In the genomic region with DNA sequence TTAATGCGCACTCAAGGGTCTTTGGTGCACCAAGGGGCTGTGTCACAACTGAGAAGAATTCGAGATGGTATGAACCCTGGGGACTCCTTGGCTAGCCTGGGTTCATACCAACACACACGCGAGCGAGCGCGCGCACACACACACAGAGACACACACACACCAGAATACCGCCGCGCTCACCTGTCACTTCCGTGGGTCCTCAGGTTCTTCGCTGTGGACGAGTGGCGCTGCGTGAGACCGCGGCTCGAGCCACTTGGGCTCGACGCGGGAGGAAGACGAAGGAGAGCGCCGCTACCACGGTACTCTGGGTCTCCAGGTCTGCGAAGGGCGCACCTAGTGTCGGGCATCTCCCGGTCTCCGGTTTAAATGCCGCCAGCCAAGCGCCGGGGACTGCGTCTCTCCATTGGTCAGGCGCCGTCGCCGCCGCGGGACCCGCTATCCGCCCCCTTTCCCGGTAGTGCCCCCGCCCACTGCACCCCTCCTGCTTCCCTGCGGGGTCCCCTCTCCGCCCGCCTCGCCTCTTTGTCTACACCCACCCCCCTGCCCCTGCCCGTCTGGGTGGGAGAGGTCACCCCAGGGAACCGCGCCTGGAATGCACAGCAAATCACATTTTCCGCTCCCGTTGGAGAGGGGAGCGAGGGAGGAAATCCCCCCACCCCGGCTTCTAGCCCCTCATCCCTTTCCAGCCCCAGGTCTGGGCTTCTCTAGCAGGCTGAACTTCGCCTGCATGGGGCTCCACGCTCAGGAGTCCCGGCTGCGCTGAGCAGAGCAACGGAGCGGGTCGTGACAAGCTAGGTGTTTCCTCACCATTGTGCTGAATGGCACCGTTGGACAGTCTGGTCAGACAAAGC, we compare ENCODE assay signal across 7 mouse cellular contexts. TPM values are rescaled to one million over a fixed set of nuclear protein-coding genes. Genes with fewer than 3 reads are reported as not detected.
A peak's percentile ranks its signal among the peaks of the same experiment; 100 is the strongest.
DNase-seq lines count a peak whose midpoint lies in the region; ATAC-seq and TF ChIP-seq lines count a peak whose summit lies in the region.

Gene Grem1, minus strand, starts transcription at position 336 of the 851 bp plus-strand sequence.

- H3K36me3 ChIP-seq in lung, embryonic 14.5 days (ENCODE audit: insufficient read depth): no peaks in the 10 kb centered on the region
- H3K36me3 ChIP-seq in heart, embryonic 14.5 days (ENCODE audit: control insufficient read depth, insufficient read depth, low read length): no peaks in the 10 kb centered on the region
- H3K36me3 ChIP-seq in liver, embryonic 15.5 days (replicated peaks): no peaks in the 10 kb centered on the region
- no peaks in the 10 kb centered on the region for H3K36me3 ChIP-seq in stomach, postnatal 0 days (ENCODE audit: control insufficient read depth, insufficient read depth, low read length)

- H3K4me2 ChIP-seq in lung, embryonic 14.5 days: peak within 1 kb of the TSS; percentile 89
- peak within 1 kb of the TSS; percentile 94 for H3K4me2 ChIP-seq in heart, embryonic 14.5 days (ENCODE audit: low read length)
- H3K4me2 ChIP-seq in liver, embryonic 15.5 days: peak within 1 kb of the TSS; percentile 46
- H3K4me2 ChIP-seq in stomach, postnatal 0 days (replicated peaks; ENCODE audit: low read depth): peak within 1 kb of the TSS; percentile 67

- TF ChIP-seq CTCF in lung, embryonic 14.5 days (IDR thresholded peaks at IDR 0.05; ENCODE audit: low read depth): no peak
- no peak for TF ChIP-seq CTCF in stomach, postnatal 0 days (IDR thresholded peaks at IDR 0.05; ENCODE audit: low read depth)

- peaks cover 44% of the 10 kb centered on the region for H3K27me3 ChIP-seq in lung, embryonic 14.5 days (ENCODE audit: insufficient read depth, low read length)
- H3K27me3 ChIP-seq in heart, embryonic 14.5 days (ENCODE audit: control insufficient read depth, insufficient read depth, low read length): peaks cover 58% of the 10 kb centered on the region
- peaks cover 44% of the 10 kb centered on the region for H3K27me3 ChIP-seq in liver, embryonic 15.5 days
- no peaks in the 10 kb centered on the region; the same call in 1 of the 2 replicates for H3K27me3 ChIP-seq in stomach, postnatal 0 days (ENCODE audit: control insufficient read depth, insufficient read depth, low read length)

- peaks cover 7% of the 10 kb centered on the region; the same call in 1 of the 2 replicates for H3K4me1 ChIP-seq in lung, embryonic 14.5 days (ENCODE audit: insufficient read depth)
- H3K4me1 ChIP-seq in heart, embryonic 14.5 days (ENCODE audit: control insufficient read depth in 2 of 2, insufficient read depth in 2 of 2, low read length in 2 of 2): peaks cover 6 to 21% of the 10 kb centered on the region in 2 experiments; a peak in 3 of 4 replicates
- no peaks in the 10 kb centered on the region for H3K4me1 ChIP-seq in liver, embryonic 15.5 days (replicated peaks)
- H3K4me1 ChIP-seq in stomach, postnatal 0 days (replicated peaks; ENCODE audit: control insufficient read depth, insufficient read depth): peaks cover 2% of the 10 kb centered on the region; the same call in 1 of the 2 replicates

- H3K9me3 ChIP-seq in lung, embryonic 14.5 days (ENCODE audit: low read depth, low read length): no peaks in the 10 kb centered on the region
- H3K9me3 ChIP-seq in heart, embryonic 14.5 days (ENCODE audit: control insufficient read depth, low read length): no peaks in the 10 kb centered on the region
- no peaks in the 10 kb centered on the region for H3K9me3 ChIP-seq in liver, embryonic 15.5 days (replicated peaks)
- no peaks in the 10 kb centered on the region for H3K9me3 ChIP-seq in stomach, postnatal 0 days (ENCODE audit: control insufficient read depth, low read length)

- no peak for TF ChIP-seq EP300 in stomach, postnatal 0 days (optimal IDR thresholded peaks at IDR 0.05)

- DNase-seq in lung, embryonic 14.5 days: peak; percentile 26
- DNase-seq in lung, postnatal 36 days: no peak
- DNase-seq in embryo, embryonic 10 days (ENCODE audit: low spot score): peak; percentile 39
- peak; percentile 34 for DNase-seq in stomach, postnatal 0 days (ENCODE audit: low spot score)
- DNase-seq in adrenal gland, adult (ENCODE audit: inconsistent age in 2 of 2, low spot score in 1 of 2): no peak

- peak within 1 kb of the TSS; percentile 45 for H3K4me3 ChIP-seq in lung, embryonic 14.5 days (ENCODE audit: low read depth, low read length)
- peak within 1 kb of the TSS; percentile 38 to 49 for H3K4me3 ChIP-seq in heart, embryonic 14.5 days (ENCODE audit: control insufficient read depth in 1 of 2, insufficient read depth in 1 of 2, low read depth in 1 of 2, low read length in 2 of 2)
- peak within 1 kb of the TSS; percentile 12; the same call in 1 of the 2 replicates for H3K4me3 ChIP-seq in liver, embryonic 15.5 days (replicated peaks)
- peak within 1 kb of the TSS; percentile 45 for H3K4me3 ChIP-seq in stomach, postnatal 0 days (ENCODE audit: low read depth, low read length)

- peak within 1 kb of the TSS; percentile 20; the same call in 1 of the 2 replicates for H3K9ac ChIP-seq in lung, embryonic 14.5 days
- H3K9ac ChIP-seq in heart, embryonic 14.5 days (ENCODE audit: low read length): peak within 1 kb of the TSS; percentile 46; the same call in 1 of the 2 replicates
- H3K9ac ChIP-seq in liver, embryonic 15.5 days: no peak within 1 kb of the TSS
- H3K9ac ChIP-seq in stomach, postnatal 0 days (ENCODE audit: low read length): peak within 1 kb of the TSS; percentile 47

- WGBS in lung, embryonic 14.5 days: under 1% methylated on average over 63 of the region's 64 CpGs
- WGBS in heart, embryonic 14.5 days: 1% methylated on average over 62 of the region's 64 CpGs
- WGBS in liver, embryonic 15.5 days (ENCODE audit: insufficient replicate concordance): 1% methylated on average over 64 of the region's 64 CpGs
- WGBS in stomach, postnatal 0 days: 1% methylated on average over 59 of the region's 64 CpGs

- ATAC-seq in lung, embryonic 14.5 days (ENCODE audit: insufficient read depth): peak; percentile 32; the same call in 1 of the 2 replicates
- no peak for ATAC-seq in heart, embryonic 14.5 days (ENCODE audit: insufficient number of reproducible peaks, insufficient read depth, low FRiP score, low read depth)
- ATAC-seq in liver, embryonic 15.5 days (ENCODE audit: insufficient read depth): no peak
- peak; percentile 45 for ATAC-seq in stomach, postnatal 0 days (ENCODE audit: low FRiP score, low TSS enrichment)

- no peak within 1 kb of the TSS for H3K27ac ChIP-seq in lung, embryonic 14.5 days (ENCODE audit: low read depth)
- H3K27ac ChIP-seq in heart, embryonic 14.5 days (replicated peaks in 1 of 2; ENCODE audit: control insufficient read depth in 1 of 2, insufficient read depth in 1 of 2, low read depth in 2 of 2, low read length in 2 of 2): no peak within 1 kb of the TSS
- no peak within 1 kb of the TSS for H3K27ac ChIP-seq in liver, embryonic 15.5 days (replicated peaks)
- peak within 1 kb of the TSS; percentile 24; the same call in 1 of the 2 replicates for H3K27ac ChIP-seq in stomach, postnatal 0 days (replicated peaks)

RNA-seq across cellular contexts. Expression of gene Grem1, which starts in this region (rescaled TPM):
- 0.20 and 0.37 TPM in 2 replicates for polyA plus RNA-seq in lung, embryonic 14.5 days (2014; fragmentation: Nextera tagmentation; extraction: Ambion mirVana)
- polyA plus RNA-seq in heart, embryonic 14.5 days (2014; fragmentation: Nextera tagmentation; extraction: Ambion mirVana): 0.05 TPM in 1 of 2 replicates, not detected in the other
- polyA plus RNA-seq in liver, embryonic 15.5 days (2015; fragmentation: Nextera tagmentation; extraction: Ambion mirVana): 0.02 and 0.05 TPM in 2 replicates
- polyA plus RNA-seq in stomach, postnatal 0 days (2015; fragmentation: Nextera tagmentation; extraction: Ambion mirVana): 2.3 and 3.3 TPM in 2 replicates

Comparison
In these comparisons a context has a peak if more than half of its experiments do, and no peak if none do; other contexts are left out.
1. Peak in DNase-seq, ATAC-seq, H3K4me3 ChIP-seq, H3K9ac ChIP-seq and H3K4me2 ChIP-seq in lung, embryonic 14.5 days; RNA of the gene not detected or under 1 TPM.
2. DNase-seq: peak in embryo, embryonic 10 days (single experiment) and stomach, postnatal 0 days (single experiment); none in lung, postnatal 36 days (single experiment) and adrenal gland, adult (0 of 2).
3. Peak in every context shown above with its lines, with median percentiles within 50 percentile points of each other: H3K4me2 ChIP-seq and H3K4me3 ChIP-seq.